Mouse (Mus musculus): ENCODE data around the gene Slc39a5.

Slc39a5 gene

GRCm38 (mm10) chr10:128410560-128410845 lies 9.5 kb upstream of the Slc39a5 start:
- no peak for DNase-seq (ENCODE audit: low spot score in 2 of 2)

- DNase-seq (ENCODE audit: low spot score in 2 of 2), result peak; percentile 94 to 95
Measured at GRCm38 (mm10) chr10:128409692-128410559, 8.9 kb upstream of the Slc39a5 start.

GRCm38 (mm10) chr10:128408591-128409535 lies 7.8 kb upstream of the Slc39a5 start:
- DNase-seq (ENCODE audit: low spot score in 2 of 2), result peak in 1 of 2 experiments; percentile 44

- DNase-seq (ENCODE audit: low spot score in 2 of 2), result no peak
Measured at GRCm38 (mm10) chr10:128403931-128404330, 2.9 kb upstream of the Slc39a5 start.

GRCm38 (mm10) chr10:128401638-128402037 lies 609 bp upstream of the Slc39a5 start:
- DNase-seq (ENCODE audit: low spot score in 2 of 2), result no peak

GRCm38 (mm10) chr10:128400338-128400737 lies 691 bp downstream of the Slc39a5 start:
- DNase-seq (ENCODE audit: low spot score in 2 of 2), result no peak

- no peak for DNase-seq (ENCODE audit: low spot score in 2 of 2)
Measured at GRCm38 (mm10) chr10:128397466-128397865, 3.6 kb downstream of the Slc39a5 start.

- no peak for DNase-seq (ENCODE audit: low spot score in 2 of 2)
Measured at GRCm38 (mm10) chr10:128396716-128397264, 4.2 kb downstream of the Slc39a5 start.

- DNase-seq (ENCODE audit: low spot score in 2 of 2), result no peak
Measured at GRCm38 (mm10) chr10:128396017-128396673, 4.9 kb downstream of the Slc39a5 start.

GRCm38 (mm10) chr10:128391850-128392249 lies 9.2 kb downstream of the Slc39a5 start:
- DNase-seq (ENCODE audit: low spot score in 2 of 2), result no peak

GRCm38 (mm10) chr10:128390366-128390765 lies 10.7 kb downstream of the Slc39a5 start:
- DNase-seq (ENCODE audit: low spot score in 2 of 2), result no peak

GRCm38 (mm10) chr10:128389570-128389969 lies 11.5 kb downstream of the Slc39a5 start:
- peak in 1 of 2 experiments; percentile 2 for DNase-seq (ENCODE audit: low spot score in 2 of 2)

GRCm38 (mm10) chr10:128388941-128389340 lies 12.1 kb downstream of the Slc39a5 start:
- peak in 1 of 2 experiments; percentile 1 for DNase-seq (ENCODE audit: low spot score in 2 of 2)

GRCm38 (mm10) chr10:128385902-128386301 lies 15.1 kb downstream of the Slc39a5 start:
- no peak for DNase-seq (ENCODE audit: low spot score in 2 of 2)

GRCm38 (mm10) chr10:128382482-128382881 lies 18.5 kb downstream of the Slc39a5 start:
- no peak for DNase-seq (ENCODE audit: low spot score in 2 of 2)

GRCm38 (mm10) chr10:128380565-128380964 lies 20.5 kb downstream of the Slc39a5 start:
- DNase-seq (ENCODE audit: low spot score in 2 of 2), result no peak

- DNase-seq (ENCODE audit: low spot score in 2 of 2), result no peak
Measured at GRCm38 (mm10) chr10:128379260-128379659, 21.8 kb downstream of the Slc39a5 start.

GRCm38 (mm10) chr10:128378462-128378861 lies 22.6 kb downstream of the Slc39a5 start:
- no peak for DNase-seq (ENCODE audit: low spot score in 2 of 2)

- no peak for DNase-seq (ENCODE audit: low spot score in 2 of 2)
Measured at GRCm38 (mm10) chr10:128377940-128378448, 23.0 kb downstream of the Slc39a5 start.

- DNase-seq (ENCODE audit: low spot score in 2 of 2), result peak; percentile 37 to 52
Measured at GRCm38 (mm10) chr10:128377222-128377939, 23.6 kb downstream of the Slc39a5 start.
